Mouse (Mus musculus) embryonic facial prominence, embryonic 12.5 days (tissue): Measurements from ENCODE around the gene Zkscan17. TPM values are rescaled to one million over a fixed set of nuclear protein-coding genes. Genes with fewer than 3 reads are reported as not detected.
"Not testable (repeated sequence)": the region's sequence is repeated elsewhere in the genome, so short reads cannot be mapped to it uniquely, and the experiment has no call there.

Experiments
- ATAC-seq: fragments of 200-750 bp; cut with Nextera tagmentation; 2 replicates; pipeline ENCODE4 v1.8.0; 2017; ENCODE audit not compliant: insufficient number of reproducible peaks, insufficient read depth, low FRiP score, low TSS enrichment
- H3K27ac ChIP-seq: fragments of 300-500 bp; sonication (generic); 2 replicates; pipeline ENCODE4 v1.5.1; 2016; ENCODE audit warnings: mild to moderate bottlenecking
- H3K27me3 ChIP-seq: fragments of 300-500 bp; sonication (generic); 2 replicates; pipeline ENCODE4 v1.6.1; 2016; ENCODE audit warnings: mild to moderate bottlenecking, moderate library complexity
- H3K36me3 ChIP-seq: fragments of 300-500 bp; sonication (generic); 2 replicates; pipeline ENCODE4 v1.6.1; 2016; ENCODE audit warnings: mild to moderate bottlenecking
- H3K4me1 ChIP-seq: fragments of 300-500 bp; sonication (generic); 2 replicates; pipeline ENCODE4 v1.6.1; 2016
- H3K4me2 ChIP-seq: fragments of 300-500 bp; sonication (generic); replicated peaks from 2 replicates; pipeline ENCODE4 v1.6.1; 2016; ENCODE audit warnings: mild to moderate bottlenecking, moderate library complexity
- H3K4me3 ChIP-seq: fragments of 300-500 bp; sonication (generic); 2 replicates; pipeline ENCODE4 v1.5.1; 2016; ENCODE audit warnings: mild to moderate bottlenecking
- H3K9ac ChIP-seq: fragments of 300-500 bp; sonication (generic); 2 replicates; pipeline ENCODE4 v1.6.1; 2016; ENCODE audit warnings: mild to moderate bottlenecking, moderate library complexity
- H3K9me3 ChIP-seq: fragments of 300-500 bp; sonication (generic); 2 replicates; pipeline ENCODE4 v1.6.1; 2016; ENCODE audit warnings: mild to moderate bottlenecking, moderate library complexity
- WGBS: fragments of 180-500 bp; shearing (Covaris S2); methylation state at CpG from one replicate; pipeline ENCODE4 v1.1.7; 2016; 5-methylcytosine and 5-hydroxymethylcytosine counted together
- polyA plus RNA-seq: library from polyadenylated mRNA; unstranded; fragments of >200 nt; fragmentation: Nextera tagmentation; extraction: Ambion mirVana; gene quantifications from 2 replicates; pipeline ENCODE4 v1.2.1, GENCODE M21; 2016

Zkscan17 gene
- polyA plus RNA-seq = 28.3 and 29.9 TPM in 2 replicates

DNA sequence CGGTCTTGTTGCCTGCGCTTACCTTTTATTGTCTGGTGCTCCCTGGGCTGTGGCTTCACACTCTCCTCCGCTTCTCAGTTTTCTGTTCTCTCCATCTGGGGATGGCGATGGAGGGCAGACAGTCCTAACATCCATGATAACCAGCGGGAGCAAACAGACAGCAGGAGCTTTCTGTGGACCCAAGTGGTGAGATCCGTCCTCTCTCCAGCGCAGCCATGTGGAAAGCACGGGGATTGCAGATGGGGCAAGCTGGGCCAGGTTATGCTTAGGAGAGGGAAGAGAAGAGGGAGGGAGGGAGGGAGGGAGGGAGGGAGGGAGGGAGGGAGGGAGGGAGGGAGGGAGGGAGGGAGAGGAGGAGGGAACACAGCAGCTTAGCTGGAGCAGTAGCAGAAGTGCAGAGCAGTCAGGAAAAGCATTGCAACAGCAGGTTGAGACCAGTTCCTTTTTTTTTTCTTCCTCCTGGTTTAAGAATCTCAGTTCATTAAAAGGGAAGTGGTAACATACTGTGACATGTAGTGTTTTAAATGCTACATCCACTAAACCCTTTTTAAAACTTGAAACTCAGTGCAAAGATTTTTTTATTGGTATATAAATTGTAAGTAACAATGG lies at the start of gene Zkscan17:
Zkscan17 (minus strand) TSS at position 280 of the 609 bp plus-strand sequence.
- 49% methylated on average over 8 of the region's 8 CpGs for WGBS
- Histone ChIP-seq H3K36me3 (no peaks in the 10 kb centered on the region), H3K4me2 (no peak within 1 kb of the TSS), H3K27ac (no peak within 1 kb of the TSS), H3K27me3 (no peaks in the 10 kb centered on the region), H3K9me3 (no peaks in the 10 kb centered on the region), H3K4me3 (no peak within 1 kb of the TSS), H3K9ac (no peak within 1 kb of the TSS), H3K4me1 (peaks cover 7% of the 10 kb centered on the region; the same call in 1 of the 2 replicates)
- ATAC-seq = no peak

DNA sequence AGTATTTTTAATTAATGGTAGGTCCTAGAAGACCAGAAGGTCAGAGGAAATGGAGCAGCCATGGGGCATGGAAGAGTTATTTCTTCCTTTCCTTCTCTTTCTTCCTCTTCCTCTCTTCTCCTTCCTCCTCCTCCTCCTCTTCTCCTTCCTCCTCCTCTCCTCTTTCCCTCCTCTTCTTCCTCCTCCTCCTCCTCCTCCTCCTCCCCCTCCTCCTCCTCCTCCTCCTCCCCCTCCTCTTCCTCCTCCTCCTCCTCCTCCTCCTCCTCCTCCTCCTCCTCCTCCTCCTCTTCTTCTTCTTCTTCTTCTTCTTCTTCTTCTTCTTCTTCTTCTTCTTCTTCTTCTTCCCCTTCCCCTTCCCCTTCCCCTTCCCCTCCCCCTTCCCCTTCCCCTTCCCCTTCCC lies 49.6 kb upstream of the Zkscan17 start, which contains the start of gene Olfr222:
Olfr222 (minus strand) TSS at position 101 of the 400 bp plus-strand sequence.
- not testable (repeated sequence) for H3K36me3 ChIP-seq, H3K9ac ChIP-seq, H3K4me1 ChIP-seq, H3K27me3 ChIP-seq, ATAC-seq, H3K4me2 ChIP-seq, H3K9me3 ChIP-seq, H3K4me3 ChIP-seq, H3K27ac ChIP-seq

DNA sequence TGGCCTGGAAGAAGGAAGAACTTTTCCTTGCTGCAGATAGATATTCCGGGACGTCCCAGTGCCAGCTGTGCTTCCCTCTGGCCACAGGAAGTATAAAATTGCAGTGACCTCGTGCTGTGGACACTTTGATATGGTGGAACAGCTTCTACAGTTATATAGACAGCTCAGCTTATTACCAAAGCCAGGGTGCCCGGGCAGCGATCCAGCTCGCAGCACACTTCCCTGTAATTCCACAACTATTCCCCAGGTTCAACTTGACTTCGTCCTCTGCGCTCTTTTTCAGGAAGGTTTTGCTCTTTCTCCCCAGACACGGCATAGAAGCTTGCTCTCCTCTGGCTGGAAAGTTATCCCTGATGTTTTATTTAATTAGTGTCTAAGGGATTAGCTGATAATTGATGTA lies 49.2 kb upstream of the Zkscan17 start:
- 56% methylated on average over 9 of the region's 9 CpGs for WGBS
- Histone ChIP-seq H3K36me3 (no peaks in the 10 kb centered on the region), H3K27ac (no peak overlapping the region), H3K4me1 (no peaks in the 10 kb centered on the region), H3K4me2 (no peak overlapping the region), H3K9ac (no peak overlapping the region), H3K4me3 (no peak overlapping the region), H3K9me3 (no peaks in the 10 kb centered on the region), H3K27me3 (peaks cover 6% of the 10 kb centered on the region; the same call in 1 of the 2 replicates)
- no peak for ATAC-seq

DNA sequence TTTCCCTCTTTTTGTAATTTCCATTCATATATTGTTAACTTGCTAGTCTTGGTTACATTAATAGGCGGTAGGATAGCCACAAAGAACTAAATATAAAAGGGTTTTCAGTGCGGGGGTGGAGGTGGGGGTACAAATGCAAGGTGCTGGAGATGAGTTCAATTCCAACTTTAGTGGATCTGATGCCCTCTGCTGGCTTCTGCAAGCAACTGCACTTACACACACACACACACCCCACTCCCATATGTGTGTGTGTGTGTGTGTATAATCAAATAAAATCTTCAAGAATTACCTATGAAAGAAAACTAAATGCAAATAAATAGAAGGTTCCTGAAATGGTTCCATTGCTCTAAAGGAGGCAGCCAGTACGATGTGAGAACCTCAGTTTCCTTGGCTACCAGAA lies 42.8 kb upstream of the Zkscan17 start:
- no peak overlapping the region for H3K4me2 ChIP-seq
- ATAC-seq = no peak
- WGBS = 63% methylated on average over 3 of the region's 3 CpGs

DNA sequence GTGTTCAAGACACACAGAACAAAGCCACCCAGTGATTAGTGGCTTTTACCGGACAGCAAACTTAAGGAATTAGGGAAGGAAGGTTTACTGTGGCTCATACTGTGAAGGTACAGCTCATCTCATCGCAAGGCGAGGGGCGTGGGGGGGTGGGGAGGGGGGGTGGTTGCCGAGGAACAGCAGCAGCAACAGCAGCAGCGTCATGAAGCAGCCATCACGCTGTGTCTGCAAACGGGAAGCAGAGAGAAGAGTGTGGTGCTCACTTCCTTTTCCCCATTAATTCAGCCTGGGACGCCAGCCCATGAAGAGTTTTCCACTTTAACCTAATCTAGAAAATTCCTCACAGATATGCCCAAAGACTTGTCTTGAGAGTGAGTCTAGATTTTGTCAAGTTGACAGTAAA lies 36.3 kb upstream of the Zkscan17 start:
- Histone ChIP-seq H3K9me3 (no peaks in the 10 kb centered on the region), H3K4me1 (no peaks in the 10 kb centered on the region), H3K27ac (no peak overlapping the region), H3K4me2 (no peak overlapping the region), H3K36me3 (no peaks in the 10 kb centered on the region), H3K27me3 (no peaks in the 10 kb centered on the region), H3K4me3 (no peak overlapping the region), H3K9ac (no peak overlapping the region)
- no peak for ATAC-seq
- WGBS = 81% methylated on average over 9 of the region's 9 CpGs

More for the DNA sequence above, 42.8 kb upstream of the Zkscan17 start:
- Histone ChIP-seq H3K9ac (no peak overlapping the region), H3K9me3 (no peaks in the 10 kb centered on the region), H3K36me3 (no peaks in the 10 kb centered on the region), H3K27ac (no peak overlapping the region), H3K4me1 (no peaks in the 10 kb centered on the region), H3K27me3 (peaks cover 8% of the 10 kb centered on the region; the same call in 1 of the 2 replicates), H3K4me3 (no peak overlapping the region)

DNA sequence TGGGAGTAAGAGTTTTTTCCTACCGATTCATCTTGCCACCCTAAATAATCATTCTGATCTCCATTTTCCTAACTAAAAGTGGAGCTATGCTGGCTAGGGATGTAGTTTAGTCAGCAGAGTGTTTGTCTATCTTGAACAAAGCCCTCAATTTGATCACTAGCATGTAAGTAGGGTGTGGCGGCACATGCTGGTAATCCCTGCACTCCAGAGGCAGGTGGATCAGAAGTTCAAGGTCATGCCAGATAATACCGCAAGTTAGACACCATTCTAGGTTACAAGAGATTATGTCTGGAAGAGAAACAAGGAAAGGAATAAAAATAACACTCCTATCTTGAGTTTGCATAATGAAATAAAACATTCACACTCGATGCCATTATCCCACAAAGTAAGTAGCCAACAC lies 35.8 kb upstream of the Zkscan17 start:
- Histone ChIP-seq H3K4me3 (no peak overlapping the region), H3K4me2 (no peak overlapping the region), H3K9ac (no peak overlapping the region), H3K27ac (no peak overlapping the region), H3K27me3 (no peaks in the 10 kb centered on the region), H3K36me3 (no peaks in the 10 kb centered on the region), H3K4me1 (no peaks in the 10 kb centered on the region), H3K9me3 (no peaks in the 10 kb centered on the region)
- no peak for ATAC-seq
- 92% methylated on average over 4 of the region's 4 CpGs for WGBS

DNA sequence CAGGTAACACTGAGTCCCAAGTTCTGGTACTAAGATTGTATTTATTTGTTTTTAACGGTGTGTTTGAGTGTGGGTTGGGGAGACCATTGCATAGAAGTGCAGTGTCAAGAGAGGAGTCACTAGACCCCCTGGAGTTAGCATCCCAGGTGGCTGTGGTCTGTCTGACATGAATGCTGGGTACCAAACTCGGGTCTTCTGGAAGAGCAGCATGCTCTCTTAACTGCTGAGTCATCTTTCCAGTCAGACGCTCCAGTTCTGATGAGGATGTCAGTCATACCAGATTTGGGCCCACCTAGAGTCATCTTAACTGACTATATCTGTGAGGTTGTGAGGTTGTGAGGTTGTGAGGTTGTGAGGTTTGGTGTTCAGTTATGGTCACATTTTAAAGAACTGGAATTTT lies 34.4 kb upstream of the Zkscan17 start:
- H3K4me2 ChIP-seq = no peak overlapping the region
- no peaks in the 10 kb centered on the region for H3K36me3 ChIP-seq
- no peak for ATAC-seq
- WGBS = 63% methylated on average over 3 of the region's 3 CpGs
- no peaks in the 10 kb centered on the region for H3K9me3 ChIP-seq
- H3K4me3 ChIP-seq = no peak overlapping the region
- 0 out of 2 replicates have a peak, but pooled peaks cover under 1% of the 10 kb centered on the region for H3K4me1 ChIP-seq
- no peak overlapping the region for H3K9ac ChIP-seq
- no peak overlapping the region for H3K27ac ChIP-seq
- H3K27me3 ChIP-seq = no peaks in the 10 kb centered on the region

DNA sequence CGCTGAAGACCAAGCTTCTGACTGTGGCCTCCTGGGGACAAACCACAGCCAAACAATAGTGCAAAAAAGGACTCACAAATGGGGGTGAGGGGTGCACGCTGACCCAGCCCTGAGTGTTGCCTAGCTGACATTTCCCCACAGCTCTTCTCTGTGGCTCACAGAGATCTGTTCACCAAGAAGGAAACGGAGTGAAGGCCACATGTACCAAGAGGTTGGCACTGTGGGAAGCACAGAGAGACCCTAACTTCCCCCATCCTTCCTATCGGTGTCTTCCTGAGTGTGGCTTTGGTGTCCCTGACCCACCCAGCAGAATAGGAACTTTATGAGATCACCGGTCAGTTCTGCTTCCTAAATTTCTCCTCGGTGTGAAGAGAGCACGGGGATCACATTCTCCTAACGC lies 28.0 kb upstream of the Zkscan17 start:
- no peaks in the 10 kb centered on the region for H3K27me3 ChIP-seq
- no peak for ATAC-seq
- 0 out of 2 replicates have a peak, but pooled peaks cover 3% of the 10 kb centered on the region for H3K4me1 ChIP-seq
- no peaks in the 10 kb centered on the region for H3K36me3 ChIP-seq
- H3K27ac ChIP-seq = no peak overlapping the region
- no peak overlapping the region for H3K4me3 ChIP-seq
- H3K9ac ChIP-seq = no peak overlapping the region
- 81% methylated on average over 8 of the region's 8 CpGs for WGBS
- H3K4me2 ChIP-seq = no peak overlapping the region
- no peaks in the 10 kb centered on the region for H3K9me3 ChIP-seq

DNA sequence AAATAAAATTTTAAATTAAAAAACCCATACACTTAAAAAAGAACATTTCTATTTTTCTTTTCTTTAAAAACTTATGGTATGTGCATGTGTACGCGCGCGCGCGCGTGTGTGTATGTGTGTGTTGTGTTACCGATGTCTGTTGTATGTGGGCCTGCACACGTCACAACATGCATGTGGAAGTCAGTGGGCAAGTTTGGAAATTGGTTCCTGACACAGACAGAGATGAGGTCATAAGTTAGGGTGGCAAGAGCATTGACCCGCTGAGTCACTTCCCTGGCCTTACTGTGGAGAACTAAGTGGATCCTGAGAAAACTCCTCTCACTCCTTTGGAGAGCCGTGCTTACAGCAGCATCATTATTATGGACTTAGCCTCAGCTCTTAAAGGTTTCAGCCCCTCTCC lies 27.6 kb upstream of the Zkscan17 start:
- no peak for ATAC-seq
- H3K4me1 ChIP-seq = 0 out of 2 replicates have a peak, but pooled peaks cover 3% of the 10 kb centered on the region
- H3K9me3 ChIP-seq = no peaks in the 10 kb centered on the region
- H3K36me3 ChIP-seq = no peaks in the 10 kb centered on the region
- H3K27me3 ChIP-seq = no peaks in the 10 kb centered on the region
- 92% methylated on average over 11 of the region's 11 CpGs for WGBS
- no peak overlapping the region for H3K27ac ChIP-seq
- no peak overlapping the region for H3K4me2 ChIP-seq
- H3K9ac ChIP-seq = no peak overlapping the region
- no peak overlapping the region for H3K4me3 ChIP-seq

DNA sequence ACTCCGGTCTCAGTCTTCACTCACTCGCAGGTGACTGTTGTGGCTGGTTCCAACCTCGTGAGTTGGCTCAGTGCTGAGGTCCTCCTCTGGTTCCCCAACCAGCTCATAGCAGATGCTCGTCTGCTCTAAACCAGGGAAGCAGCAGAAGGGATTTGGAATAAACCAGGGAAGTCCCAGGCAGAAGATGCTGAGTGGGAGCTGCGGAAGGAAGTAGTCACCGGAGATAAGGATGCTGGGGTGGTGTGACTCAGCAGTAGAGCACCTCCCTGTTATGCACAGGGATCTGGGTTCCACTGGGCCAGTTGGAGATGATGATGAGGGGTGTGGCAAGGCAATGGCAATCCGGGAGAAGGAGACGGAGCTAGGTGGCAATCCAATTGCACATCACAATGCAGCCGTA lies 17.5 kb upstream of the Zkscan17 start:
- 91% methylated on average over 9 of the region's 9 CpGs for WGBS
- Histone ChIP-seq H3K4me2 (no peak overlapping the region), H3K27me3 (no peaks in the 10 kb centered on the region), H3K9me3 (no peaks in the 10 kb centered on the region), H3K4me1 (no peaks in the 10 kb centered on the region), H3K27ac (no peak overlapping the region), H3K36me3 (no peaks in the 10 kb centered on the region), H3K4me3 (no peak overlapping the region), H3K9ac (no peak overlapping the region)
- ATAC-seq = no peak

DNA sequence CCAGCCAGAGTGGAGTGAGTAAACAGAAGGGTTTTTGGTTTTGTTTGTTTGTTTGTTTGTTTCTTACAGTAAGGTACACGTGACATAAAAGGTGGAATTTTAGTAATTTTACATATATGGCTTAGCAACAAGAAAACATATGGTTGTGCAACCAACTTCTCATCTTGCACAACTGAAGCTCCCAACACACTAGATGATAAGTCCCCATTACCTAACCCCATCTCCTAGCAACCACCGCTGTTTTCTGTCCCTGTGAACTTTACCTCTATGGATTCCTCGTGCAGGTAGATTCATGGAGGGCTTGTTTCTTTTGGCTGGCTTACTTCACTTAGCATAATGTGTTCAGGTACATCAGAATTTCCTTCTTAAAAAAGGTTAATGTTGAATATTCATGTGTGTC lies 16.8 kb upstream of the Zkscan17 start:
- 88% methylated on average over 3 of the region's 3 CpGs for WGBS
- H3K27ac ChIP-seq = no peak overlapping the region
- no peak overlapping the region for H3K4me3 ChIP-seq
- H3K9me3 ChIP-seq = no peaks in the 10 kb centered on the region
- no peak for ATAC-seq
- no peaks in the 10 kb centered on the region for H3K36me3 ChIP-seq
- H3K27me3 ChIP-seq = no peaks in the 10 kb centered on the region
- H3K4me2 ChIP-seq = no peak overlapping the region
- H3K4me1 ChIP-seq = no peaks in the 10 kb centered on the region; the same call in 1 of the 2 replicates
- H3K9ac ChIP-seq = no peak overlapping the region

DNA sequence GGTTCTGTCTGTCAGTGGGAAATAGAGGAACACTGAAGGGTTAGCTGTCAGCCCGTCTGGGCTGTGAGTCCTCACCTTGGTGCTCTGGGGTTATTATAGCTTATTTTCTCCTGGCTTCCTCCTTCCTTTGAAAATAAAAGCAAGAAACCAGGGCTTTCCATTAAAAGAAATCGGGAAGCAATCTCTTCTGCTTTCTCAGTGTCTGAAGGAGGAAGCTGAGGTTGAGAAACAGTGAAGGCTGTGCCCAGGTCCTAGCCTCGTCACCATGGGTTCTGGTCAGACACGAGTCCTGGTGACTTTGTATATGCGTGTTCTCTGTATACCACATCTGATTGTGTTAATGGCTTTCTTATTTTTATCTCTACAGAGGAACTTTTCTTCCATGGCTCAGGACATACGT lies 15.9 kb upstream of the Zkscan17 start:
- ATAC-seq = no peak
- no peak overlapping the region for H3K9ac ChIP-seq
- H3K36me3 ChIP-seq = no peaks in the 10 kb centered on the region
- no peak overlapping the region for H3K4me3 ChIP-seq
- H3K4me2 ChIP-seq = no peak overlapping the region
- H3K27ac ChIP-seq = no peak overlapping the region
- 81% methylated on average over 6 of the region's 6 CpGs for WGBS
- no peaks in the 10 kb centered on the region for H3K9me3 ChIP-seq
- peaks cover 3% of the 10 kb centered on the region for H3K4me1 ChIP-seq
- H3K27me3 ChIP-seq = no peaks in the 10 kb centered on the region
